Mouse (Mus musculus) limb, embryonic 15.5 days (tissue): ENCODE data around the gene Ankrd39. TPM values are rescaled to one million over a fixed set of nuclear protein-coding genes. Genes with fewer than 3 reads are reported as not detected.

Source experiments
- ATAC-seq: fragments of 200-750 bp; cut with Nextera tagmentation; 2 replicates; pipeline ENCODE4 v1.8.0; 2017; ENCODE audit warnings: low read depth, moderate TSS enrichment; ENCODE audit not compliant: insufficient number of reproducible peaks, low FRiP score, low TSS enrichment
- H3K27ac ChIP-seq: fragments of 300-500 bp; sonication (generic); 2 replicates; pipeline ENCODE4 v1.5.1; 2015; ENCODE audit warnings: moderate library complexity, mild to moderate bottlenecking, inconsistent platforms
- H3K27me3 ChIP-seq: fragments of 300-500 bp; sonication (generic); 2 replicates; pipeline ENCODE4 v1.6.1; 2015; ENCODE audit warnings: inconsistent platforms
- H3K36me3 ChIP-seq: fragments of 300-500 bp; sonication (generic); 2 replicates; pipeline ENCODE4 v1.6.1; 2015; ENCODE audit warnings: inconsistent platforms
- H3K4me1 ChIP-seq: fragments of 300-500 bp; sonication (generic); 2 replicates; pipeline ENCODE4 v1.6.1; 2015; ENCODE audit warnings: inconsistent platforms
- H3K4me2 ChIP-seq: fragments of 300-500 bp; sonication (generic); 2 replicates; pipeline ENCODE4 v1.6.1; 2015; ENCODE audit warnings: mild to moderate bottlenecking, inconsistent platforms
- H3K4me3 ChIP-seq: fragments of 300-500 bp; sonication (generic); 2 replicates; pipeline ENCODE4 v1.5.1; 2015; ENCODE audit warnings: mild to moderate bottlenecking, inconsistent platforms
- H3K9ac ChIP-seq: fragments of 300-500 bp; sonication (generic); 2 replicates; pipeline ENCODE4 v1.6.1; 2015; ENCODE audit warnings: inconsistent platforms
- H3K9me3 ChIP-seq: fragments of 300-500 bp; sonication (generic); 2 replicates; pipeline ENCODE4 v1.6.1; 2016; ENCODE audit warnings: inconsistent platforms
- WGBS: fragments of 180-500 bp; shearing (Covaris S2); methylation state at CpG from one replicate; pipeline ENCODE4 v1.1.7; 2015; 5-methylcytosine and 5-hydroxymethylcytosine counted together
- polyA plus RNA-seq: library from polyadenylated mRNA; unstranded; fragments of >200 nt; fragmentation: Nextera tagmentation; extraction: Ambion mirVana; gene quantifications from 2 replicates; pipeline ENCODE4 v1.2.1, GENCODE M21; 2015

The Ankrd39 gene
- polyA plus RNA-seq, 1 experiment from 2014 or later: 24.0 TPM

GRCm38 (mm10) chr1:36535477-36536396 lies 11.5 kb downstream of the Ankrd39 start:
- Histone ChIP-seq H3K4me3 (no peak overlapping the region), H3K27ac (no peak overlapping the region)
- 78% methylated on average over 11 of the region's 11 CpGs for WGBS

GRCm38 (mm10) chr1:36534595-36535058 lies 12.6 kb downstream of the Ankrd39 start:
- 65% methylated on average over 6 of the region's 6 CpGs for WGBS
- ATAC-seq: no peak
- peak overlapping the region; percentile 22 for H3K27ac ChIP-seq

More at GRCm38 (mm10) chr1:36535477-36536396, 11.5 kb downstream of the Ankrd39 start:
- Histone ChIP-seq H3K9me3 (no peaks in the 10 kb centered on the region), H3K9ac (no peak overlapping the region), H3K36me3 (peaks cover 54% of the 10 kb centered on the region), H3K27me3 (no peaks in the 10 kb centered on the region), H3K4me1 (peaks cover 16% of the 10 kb centered on the region), H3K4me2 (no peak overlapping the region)
- ATAC-seq: no peak

GRCm38 (mm10) chr1:36533546-36533945 lies 13.7 kb downstream of the Ankrd39 start:
- no peak overlapping the region for H3K4me3 ChIP-seq
- 75% methylated on average over 6 of the region's 6 CpGs for WGBS
- no peak overlapping the region for H3K4me2 ChIP-seq
- H3K36me3 ChIP-seq: peaks cover 34% of the 10 kb centered on the region
- no peak for ATAC-seq
- H3K9me3 ChIP-seq: no peaks in the 10 kb centered on the region
- H3K27ac ChIP-seq: peak overlapping the region; percentile 18
- no peaks in the 10 kb centered on the region for H3K27me3 ChIP-seq
- H3K9ac ChIP-seq: no peak overlapping the region
- H3K4me1 ChIP-seq: peaks cover 16% of the 10 kb centered on the region

More at GRCm38 (mm10) chr1:36534595-36535058, 12.6 kb downstream of the Ankrd39 start:
- H3K36me3 ChIP-seq: peaks cover 44% of the 10 kb centered on the region
- no peaks in the 10 kb centered on the region for H3K27me3 ChIP-seq
- no peak overlapping the region for H3K4me2 ChIP-seq
- no peaks in the 10 kb centered on the region for H3K9me3 ChIP-seq
- no peak overlapping the region for H3K4me3 ChIP-seq
- no peak overlapping the region for H3K9ac ChIP-seq
- H3K4me1 ChIP-seq: peaks cover 16% of the 10 kb centered on the region

- H3K27ac ChIP-seq: no peak overlapping the region
- ATAC-seq: no peak
- H3K9ac ChIP-seq: no peak overlapping the region
- H3K4me1 ChIP-seq: peaks cover 16% of the 10 kb centered on the region
- H3K27me3 ChIP-seq: no peaks in the 10 kb centered on the region
- H3K4me3 ChIP-seq: no peak overlapping the region
- H3K9me3 ChIP-seq: no peaks in the 10 kb centered on the region
- H3K4me2 ChIP-seq: no peak overlapping the region
- peaks cover 23% of the 10 kb centered on the region for H3K36me3 ChIP-seq
- WGBS: 89% methylated on average over 12 of the region's 12 CpGs
These were observed 15.8 kb downstream of the Ankrd39 start for GRCm38 (mm10) chr1:36531461-36531860.

- no peak overlapping the region for H3K9ac ChIP-seq
- no peak overlapping the region for H3K4me2 ChIP-seq
- no peak for ATAC-seq
- H3K9me3 ChIP-seq: no peaks in the 10 kb centered on the region
- H3K4me1 ChIP-seq: peaks cover 16% of the 10 kb centered on the region
- no peaks in the 10 kb centered on the region for H3K27me3 ChIP-seq
- H3K27ac ChIP-seq: no peak overlapping the region
- 88% methylated on average over 7 of the region's 7 CpGs for WGBS
- no peak overlapping the region for H3K4me3 ChIP-seq
- peaks cover 20% of the 10 kb centered on the region for H3K36me3 ChIP-seq
These were observed 16.3 kb downstream of the Ankrd39 start for GRCm38 (mm10) chr1:36530962-36531361.

GRCm38 (mm10) chr1:36530485-36530884 lies 16.8 kb downstream of the Ankrd39 start:
- Histone ChIP-seq H3K4me2 (no peak overlapping the region), H3K9ac (no peak overlapping the region), H3K4me3 (no peak overlapping the region), H3K36me3 (peaks cover 25% of the 10 kb centered on the region), H3K27me3 (no peaks in the 10 kb centered on the region), H3K4me1 (peaks cover 16% of the 10 kb centered on the region), H3K9me3 (no peaks in the 10 kb centered on the region), H3K27ac (no peak overlapping the region)
- WGBS: 72% methylated on average over 8 of the region's 8 CpGs
- peak; percentile 44; the same call in 1 of the 2 replicates for ATAC-seq

- WGBS: 90% methylated on average over 4 of the region's 4 CpGs
- H3K27ac ChIP-seq: no peak overlapping the region
- H3K9me3 ChIP-seq: no peaks in the 10 kb centered on the region
- no peaks in the 10 kb centered on the region for H3K27me3 ChIP-seq
- peaks cover 13% of the 10 kb centered on the region for H3K4me1 ChIP-seq
- ATAC-seq: no peak
- no peak overlapping the region for H3K4me3 ChIP-seq
- no peak overlapping the region for H3K9ac ChIP-seq
- peaks cover 31% of the 10 kb centered on the region for H3K36me3 ChIP-seq
- H3K4me2 ChIP-seq: no peak overlapping the region
These were observed 17.4 kb downstream of the Ankrd39 start for GRCm38 (mm10) chr1:36529875-36530274.

- Histone ChIP-seq H3K9ac (no peak overlapping the region), H3K27me3 (no peaks in the 10 kb centered on the region), H3K4me2 (no peak overlapping the region), H3K9me3 (no peaks in the 10 kb centered on the region), H3K4me1 (peaks cover 8% of the 10 kb centered on the region), H3K4me3 (no peak overlapping the region), H3K27ac (no peak overlapping the region), H3K36me3 (peaks cover 36% of the 10 kb centered on the region)
- no peak for ATAC-seq
- WGBS: 83% methylated on average over 4 of the region's 4 CpGs
These were observed 18.0 kb downstream of the Ankrd39 start for GRCm38 (mm10) chr1:36529274-36529673.

GRCm38 (mm10) chr1:36528351-36528750 lies 18.9 kb downstream of the Ankrd39 start:
- Histone ChIP-seq H3K4me3 (no peak overlapping the region), H3K4me1 (peaks cover 10% of the 10 kb centered on the region), H3K27ac (no peak overlapping the region), H3K4me2 (no peak overlapping the region), H3K9me3 (no peaks in the 10 kb centered on the region), H3K27me3 (no peaks in the 10 kb centered on the region), H3K36me3 (peaks cover 37% of the 10 kb centered on the region), H3K9ac (no peak overlapping the region)
- ATAC-seq: no peak
- WGBS: 6% methylated on average over 1 of the region's 1 CpGs

GRCm38 (mm10) chr1:36526903-36527302 lies 20.3 kb downstream of the Ankrd39 start:
- Histone ChIP-seq H3K4me1 (peaks cover 22% of the 10 kb centered on the region), H3K4me2 (no peak overlapping the region), H3K9me3 (no peaks in the 10 kb centered on the region), H3K36me3 (peaks cover 46% of the 10 kb centered on the region), H3K27me3 (no peaks in the 10 kb centered on the region), H3K27ac (no peak overlapping the region), H3K9ac (no peak overlapping the region), H3K4me3 (no peak overlapping the region)
- no peak for ATAC-seq
- WGBS: 87% methylated on average over 10 of the region's 10 CpGs

GRCm38 (mm10) chr1:36525774-36526173 lies 21.5 kb downstream of the Ankrd39 start:
- H3K27ac ChIP-seq: no peak overlapping the region
- peaks cover 26% of the 10 kb centered on the region for H3K4me1 ChIP-seq
- H3K9me3 ChIP-seq: no peaks in the 10 kb centered on the region
- H3K4me3 ChIP-seq: no peak overlapping the region
- ATAC-seq: no peak
- peaks cover 47% of the 10 kb centered on the region for H3K36me3 ChIP-seq
- H3K9ac ChIP-seq: no peak overlapping the region
- WGBS: 90% methylated on average over 12 of the region's 12 CpGs
- no peaks in the 10 kb centered on the region for H3K27me3 ChIP-seq
- H3K4me2 ChIP-seq: no peak overlapping the region

GRCm38 (mm10) chr1:36524058-36524457 lies 23.2 kb downstream of the Ankrd39 start:
- Histone ChIP-seq H3K27me3 (no peaks in the 10 kb centered on the region), H3K4me1 (peaks cover 26% of the 10 kb centered on the region), H3K4me3 (no peak overlapping the region), H3K36me3 (peaks cover 62% of the 10 kb centered on the region), H3K27ac (peak overlapping the region; percentile 22; the same call in 1 of the 2 replicates), H3K9me3 (no peaks in the 10 kb centered on the region), H3K9ac (no peak overlapping the region), H3K4me2 (no peak overlapping the region)
- WGBS: 76% methylated on average over 5 of the region's 5 CpGs
- ATAC-seq: no peak
